Mouse (Mus musculus) embryonic facial prominence, embryonic 13.5 days (tissue): ENCODE measurements around the gene Hist2h2ac. TPM values are rescaled to one million over a fixed set of nuclear protein-coding genes. Genes with fewer than 3 reads are reported as not detected.

Experiments
- ATAC-seq: fragments of 200-750 bp; cut with Nextera tagmentation; 2 replicates; pipeline ENCODE4 v1.8.0; 2017; ENCODE audit warnings: low read depth; ENCODE audit not compliant: insufficient number of reproducible peaks, insufficient read depth, low FRiP score, low TSS enrichment
- H3K27ac ChIP-seq: fragments of 300-500 bp; sonication (generic); 2 replicates; pipeline ENCODE4 v1.5.1; 2015; ENCODE audit warnings: moderate library complexity, mild to moderate bottlenecking, inconsistent platforms
- H3K27me3 ChIP-seq: fragments of 300-500 bp; sonication (generic); 2 replicates; pipeline ENCODE4 v1.6.1; 2015; ENCODE audit warnings: mild to moderate bottlenecking, inconsistent platforms
- H3K36me3 ChIP-seq: fragments of 300-500 bp; sonication (generic); 2 replicates; pipeline ENCODE4 v1.6.1; 2015; ENCODE audit warnings: mild to moderate bottlenecking, inconsistent platforms
- H3K4me1 ChIP-seq: fragments of 300-500 bp; sonication (generic); 2 replicates; pipeline ENCODE4 v1.6.1; 2015; ENCODE audit warnings: inconsistent platforms
- H3K4me2 ChIP-seq: fragments of 300-500 bp; sonication (generic); 2 replicates; pipeline ENCODE4 v1.6.1; 2015; ENCODE audit warnings: moderate library complexity, mild to moderate bottlenecking, inconsistent platforms
- H3K4me3 ChIP-seq: fragments of 300-500 bp; sonication (generic); 2 replicates; pipeline ENCODE4 v1.5.1; 2015; ENCODE audit warnings: mild to moderate bottlenecking, inconsistent platforms
- H3K9ac ChIP-seq: fragments of 300-500 bp; sonication (generic); 2 replicates; pipeline ENCODE4 v1.6.1; 2015; ENCODE audit warnings: mild to moderate bottlenecking, inconsistent platforms
- H3K9me3 ChIP-seq: fragments of 300-500 bp; sonication (generic); 2 replicates; pipeline ENCODE4 v1.6.1; 2016; ENCODE audit warnings: inconsistent platforms
- WGBS: fragments of 180-500 bp; shearing (Covaris S2); methylation state at CpG from one replicate; pipeline ENCODE4 v1.1.7; 2015; ENCODE audit warnings: mixed read lengths; 5-methylcytosine and 5-hydroxymethylcytosine counted together
- polyA plus RNA-seq: library from polyadenylated mRNA; unstranded; fragments of >200 nt; fragmentation: Nextera tagmentation; extraction: Ambion mirVana; gene quantifications from 2 replicates; pipeline ENCODE4 v1.2.1, GENCODE M21; 2015

The Hist2h2ac gene
- polyA plus RNA-seq, 1 experiment from 2014 or later = 13.2 TPM

DNA sequence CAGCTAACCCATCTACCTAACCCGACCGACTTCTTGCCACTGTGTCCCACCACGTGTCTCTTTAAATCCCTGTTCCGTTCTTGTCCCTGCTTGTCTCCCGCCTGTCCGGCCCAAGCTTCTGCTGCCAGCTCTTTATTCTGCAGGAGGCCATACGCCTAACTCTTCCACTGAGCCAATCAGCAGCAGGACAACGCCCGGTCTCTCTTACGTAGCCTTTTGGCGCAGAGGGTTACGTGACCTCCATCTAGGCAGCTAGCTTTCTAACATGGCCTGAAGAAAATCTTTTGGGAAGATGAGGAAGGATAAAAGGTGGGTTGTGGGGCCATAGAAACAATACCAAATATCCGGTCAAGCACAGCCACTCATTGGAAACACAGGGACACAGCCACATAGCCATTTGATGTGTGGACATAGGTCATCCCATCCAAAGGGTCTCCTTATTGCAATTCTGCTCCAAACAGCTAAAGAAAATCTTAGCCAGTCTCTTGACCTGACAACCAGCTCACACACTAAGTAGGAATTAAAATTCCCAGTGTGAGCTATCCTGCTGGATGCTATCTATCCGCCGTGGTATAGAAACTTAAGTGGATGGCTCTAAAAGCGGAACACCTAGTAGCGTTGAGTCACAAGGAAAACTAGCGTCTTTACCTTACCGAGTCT is 41.7 kb upstream of the Hist2h2ac start:
- WGBS = under 1% methylated on average over 19 of the region's 19 CpGs
- H3K9ac ChIP-seq = peak overlapping the region; percentile 87
- H3K4me1 ChIP-seq = peaks cover 29% of the 10 kb centered on the region
- peak overlapping the region; percentile 99 for H3K27ac ChIP-seq
- H3K36me3 ChIP-seq = no peaks in the 10 kb centered on the region
- peak overlapping the region; percentile 62 for H3K4me3 ChIP-seq
- H3K4me2 ChIP-seq = peak overlapping the region; percentile 76
- H3K27me3 ChIP-seq = no peaks in the 10 kb centered on the region
- H3K9me3 ChIP-seq = no peaks in the 10 kb centered on the region
- ATAC-seq = 0 out of 2 replicates have a peak, but pooled peaks have one; percentile 50

- Histone ChIP-seq H3K27ac (peak overlapping the region; percentile 99), H3K9ac (peak overlapping the region; percentile 87), H3K4me2 (peak overlapping the region; percentile 76), H3K36me3 (no peaks in the 10 kb centered on the region), H3K4me3 (peak overlapping the region; percentile 62), H3K9me3 (no peaks in the 10 kb centered on the region), H3K27me3 (no peaks in the 10 kb centered on the region), H3K4me1 (peaks cover 23% of the 10 kb centered on the region)
- WGBS = 47% methylated on average over 3 of the region's 3 CpGs
- ATAC-seq = no peak
Observed at GRCm38 (mm10) chr3:96261623-96262022, 40.9 kb upstream of the Hist2h2ac start.

GRCm38 (mm10) chr3:96260220-96260619 is 39.5 kb upstream of the Hist2h2ac start:
- Histone ChIP-seq H3K27ac (no peak overlapping the region), H3K9me3 (no peaks in the 10 kb centered on the region), H3K27me3 (no peaks in the 10 kb centered on the region), H3K9ac (no peak overlapping the region), H3K4me1 (peaks cover 23% of the 10 kb centered on the region), H3K4me3 (no peak overlapping the region), H3K36me3 (no peaks in the 10 kb centered on the region), H3K4me2 (no peak overlapping the region)
- 84% methylated on average over 5 of the region's 5 CpGs for WGBS
- ATAC-seq = no peak

DNA sequence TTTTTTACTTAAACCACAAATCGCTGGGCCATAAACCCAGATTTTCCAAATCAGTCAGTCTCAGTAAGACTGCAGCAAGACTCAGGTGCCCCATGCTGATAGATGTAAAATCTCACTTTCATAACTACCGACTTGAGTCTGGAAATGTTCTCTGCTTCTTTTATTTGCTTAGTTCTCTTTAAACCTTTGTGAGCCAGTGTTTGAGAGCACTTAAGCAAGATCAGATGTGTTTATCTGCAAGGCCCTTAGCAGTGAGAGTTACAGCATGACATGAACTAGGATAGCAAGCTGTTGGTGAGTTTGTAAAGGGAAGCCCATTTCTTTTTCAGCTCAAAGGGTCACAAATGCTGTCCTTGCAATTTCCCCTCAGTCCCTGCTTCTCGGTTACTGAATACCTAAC is 36.5 kb upstream of the Hist2h2ac start:
- Histone ChIP-seq H3K36me3 (no peaks in the 10 kb centered on the region), H3K27ac (no peak overlapping the region), H3K9me3 (no peaks in the 10 kb centered on the region), H3K4me1 (peaks cover 6% of the 10 kb centered on the region), H3K4me3 (no peak overlapping the region), H3K9ac (no peak overlapping the region), H3K4me2 (no peak overlapping the region), H3K27me3 (no peaks in the 10 kb centered on the region)
- WGBS = 73% methylated on average over 3 of the region's 3 CpGs
- no peak for ATAC-seq

DNA sequence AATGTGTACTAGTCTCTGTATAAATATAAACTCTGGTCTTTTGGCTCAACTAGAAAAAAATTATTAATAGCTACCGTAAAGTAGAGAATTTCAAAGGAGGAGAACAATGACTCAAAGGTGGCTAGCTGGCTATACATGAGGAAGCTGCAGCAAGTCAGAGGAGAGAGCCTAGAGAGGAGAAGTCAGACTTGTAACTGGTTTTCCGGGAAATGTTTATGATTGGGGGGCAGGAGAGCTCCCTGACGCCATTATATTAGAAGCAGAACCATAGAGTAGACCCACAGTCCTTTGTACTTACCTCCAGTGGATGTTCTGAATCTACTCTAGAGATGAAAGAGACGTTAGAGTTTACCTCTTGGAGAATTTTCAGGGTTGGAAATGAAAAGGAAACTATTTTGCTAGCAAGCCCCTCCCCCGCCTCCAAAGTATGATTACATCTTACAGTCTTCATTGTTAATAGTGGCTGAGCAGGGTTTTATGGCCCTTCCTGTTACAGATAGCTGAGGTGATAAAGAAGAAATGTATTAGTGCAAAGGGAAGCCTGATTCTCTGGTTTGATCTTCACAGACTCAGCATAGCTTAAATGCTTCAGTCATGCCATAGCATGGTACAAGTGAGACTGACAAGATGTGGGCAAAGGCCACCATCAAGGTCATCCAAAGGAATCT is 35.4 kb upstream of the Hist2h2ac start:
- Histone ChIP-seq H3K4me1 (peaks cover under 1% of the 10 kb centered on the region; the same call in 1 of the 2 replicates), H3K27me3 (no peaks in the 10 kb centered on the region), H3K27ac (no peak overlapping the region), H3K36me3 (no peaks in the 10 kb centered on the region), H3K9me3 (no peaks in the 10 kb centered on the region), H3K9ac (no peak overlapping the region), H3K4me2 (no peak overlapping the region), H3K4me3 (no peak overlapping the region)
- WGBS = 70% methylated on average over 5 of the region's 5 CpGs
- no peak for ATAC-seq

GRCm38 (mm10) chr3:96254683-96255355 is 34.1 kb upstream of the Hist2h2ac start:
- H3K4me1 ChIP-seq = peaks cover 5% of the 10 kb centered on the region; the same call in 1 of the 2 replicates
- H3K36me3 ChIP-seq = no peaks in the 10 kb centered on the region
- no peak overlapping the region for H3K9ac ChIP-seq
- no peaks in the 10 kb centered on the region for H3K27me3 ChIP-seq
- no peak for ATAC-seq
- no peak overlapping the region for H3K4me3 ChIP-seq
- no peaks in the 10 kb centered on the region for H3K9me3 ChIP-seq
- H3K4me2 ChIP-seq = no peak overlapping the region
- H3K27ac ChIP-seq = no peak overlapping the region
- WGBS = 51% methylated on average over 10 of the region's 10 CpGs

DNA sequence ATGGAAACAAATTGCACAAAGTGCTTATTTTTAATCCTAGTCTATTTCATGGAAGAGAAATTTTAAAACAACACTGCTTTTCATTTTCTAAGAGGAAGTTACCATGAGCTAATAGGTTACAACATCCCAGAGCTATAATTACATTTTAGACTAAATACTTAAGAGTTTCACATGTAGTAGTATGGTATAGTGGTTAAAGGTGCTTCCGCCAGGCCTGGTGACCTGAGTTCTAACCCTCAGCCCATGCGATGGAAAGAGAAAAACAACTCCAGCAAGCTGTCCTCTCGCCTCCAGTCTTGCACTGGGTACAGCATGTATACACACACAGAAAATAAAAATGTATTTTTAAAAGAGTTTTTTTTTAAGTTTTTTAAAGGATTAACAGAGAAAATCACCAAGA is 31.1 kb upstream of the Hist2h2ac start:
- WGBS = 84% methylated on average over 3 of the region's 3 CpGs
- no peak overlapping the region for H3K4me2 ChIP-seq
- no peak for ATAC-seq
- no peaks in the 10 kb centered on the region for H3K36me3 ChIP-seq
- H3K27ac ChIP-seq = no peak overlapping the region
- no peaks in the 10 kb centered on the region for H3K9me3 ChIP-seq
- no peak overlapping the region for H3K9ac ChIP-seq
- H3K4me3 ChIP-seq = no peak overlapping the region
- no peaks in the 10 kb centered on the region for H3K27me3 ChIP-seq
- peaks cover 25% of the 10 kb centered on the region for H3K4me1 ChIP-seq

DNA sequence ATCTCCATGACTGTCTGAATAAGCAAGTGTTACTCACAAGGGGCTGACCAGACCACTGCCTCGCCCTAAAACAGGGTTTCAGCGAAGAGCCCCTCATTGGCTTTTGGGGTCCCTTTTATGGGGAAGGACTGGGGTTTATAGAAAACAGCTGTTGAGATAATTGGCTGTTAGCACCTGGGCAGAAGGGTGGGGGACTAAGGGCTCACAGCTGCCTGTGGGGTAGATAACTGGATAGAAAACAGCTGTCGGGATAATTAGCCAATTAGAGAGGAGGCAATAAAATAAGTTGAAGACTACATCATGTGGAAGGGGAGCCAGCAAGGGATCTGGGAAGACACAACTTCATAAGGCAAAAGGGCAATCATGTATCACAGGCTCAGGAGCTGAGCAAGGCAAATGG is 30.2 kb upstream of the Hist2h2ac start:
- H3K27me3 ChIP-seq = no peaks in the 10 kb centered on the region
- no peak overlapping the region for H3K4me3 ChIP-seq
- no peak overlapping the region for H3K4me2 ChIP-seq
- H3K4me1 ChIP-seq = peaks cover 25% of the 10 kb centered on the region
- no peaks in the 10 kb centered on the region for H3K36me3 ChIP-seq
- H3K9me3 ChIP-seq = no peaks in the 10 kb centered on the region
- no peak overlapping the region for H3K9ac ChIP-seq
- no peak overlapping the region for H3K27ac ChIP-seq
- 47% methylated on average over 3 of the region's 3 CpGs for WGBS
- no peak for ATAC-seq

DNA sequence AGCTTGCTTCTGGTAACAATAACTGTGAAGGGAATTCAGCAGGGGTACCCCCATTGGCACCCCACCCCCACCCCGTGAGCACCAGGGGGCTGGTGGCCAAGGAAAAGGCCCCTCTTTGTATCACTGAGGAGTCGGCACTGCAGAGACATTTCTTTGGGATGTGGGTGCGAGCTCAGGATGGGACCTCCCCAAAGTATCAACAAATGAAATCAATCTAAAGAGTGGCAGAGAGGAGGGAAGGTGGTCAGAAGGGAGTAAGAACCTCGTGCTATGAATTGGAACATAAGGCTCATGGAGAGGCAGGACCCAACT is 28.3 kb upstream of the Hist2h2ac start:
- Histone ChIP-seq H3K4me3 (peak overlapping the region; percentile 43; the same call in 1 of the 2 replicates), H3K4me2 (peak overlapping the region; percentile 60), H3K27me3 (no peaks in the 10 kb centered on the region), H3K9me3 (no peaks in the 10 kb centered on the region), H3K9ac (no peak overlapping the region), H3K36me3 (no peaks in the 10 kb centered on the region), H3K4me1 (peaks cover 32% of the 10 kb centered on the region), H3K27ac (peak overlapping the region; percentile 28; the same call in 1 of the 2 replicates)
- ATAC-seq = no peak
- 60% methylated on average over 4 of the region's 4 CpGs for WGBS

DNA sequence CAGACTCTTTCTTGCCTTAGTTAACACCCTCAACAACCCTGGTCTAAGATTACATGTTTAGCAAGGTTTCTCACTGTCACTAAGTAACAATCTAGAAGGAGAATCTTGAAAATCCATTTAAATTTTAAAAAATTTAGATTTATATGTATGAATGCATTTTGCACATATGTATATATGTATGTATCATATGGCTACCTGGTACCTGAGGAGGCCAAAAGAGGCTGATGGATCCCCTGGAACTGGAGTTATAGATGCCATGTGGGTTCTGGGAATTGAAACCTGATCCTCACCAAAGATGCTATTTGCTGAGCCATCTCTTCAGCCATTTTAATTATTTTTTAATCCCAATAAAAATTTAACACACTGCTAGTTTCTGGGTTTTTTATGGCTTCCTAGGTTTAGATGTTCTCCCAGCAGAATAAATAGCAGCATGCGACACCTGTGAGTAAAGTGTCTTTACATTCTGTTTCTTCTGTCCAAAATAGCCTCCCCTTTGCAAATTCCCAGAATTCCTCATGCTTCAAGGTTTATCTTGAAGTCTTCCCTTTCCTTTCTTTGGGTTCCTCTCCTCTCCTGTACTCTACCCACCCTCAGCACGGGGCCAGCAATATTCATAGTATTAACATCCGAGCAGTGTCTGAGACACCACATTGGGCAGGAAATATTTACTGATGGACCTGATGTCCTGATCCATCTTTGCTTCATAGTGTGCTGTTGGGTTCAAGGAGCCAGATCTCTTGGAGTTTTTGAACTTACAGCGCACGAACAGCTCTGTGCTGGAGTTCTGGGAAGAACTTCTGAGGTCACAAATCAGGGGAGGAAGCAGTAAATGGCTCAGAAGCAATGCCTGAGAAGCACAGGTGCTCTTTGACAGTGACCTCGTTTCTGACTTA is 27.7 kb upstream of the Hist2h2ac start:
- peak overlapping the region; percentile 60 for H3K4me2 ChIP-seq
- ATAC-seq = no peak
- no peaks in the 10 kb centered on the region for H3K36me3 ChIP-seq
- 0 out of 2 replicates have a peak overlapping the region, but pooled peaks have one; percentile 44 for H3K9ac ChIP-seq
- H3K27ac ChIP-seq = peak overlapping the region; percentile 78
- no peaks in the 10 kb centered on the region for H3K27me3 ChIP-seq
- H3K4me1 ChIP-seq = peaks cover 38% of the 10 kb centered on the region
- H3K9me3 ChIP-seq = no peaks in the 10 kb centered on the region
- peak overlapping the region; percentile 43 for H3K4me3 ChIP-seq
- WGBS = 51% methylated on average over 6 of the region's 6 CpGs
